Mouse (Mus musculus): Measurements from ENCODE around the gene Psors1c2. TPM values are rescaled to one million over a fixed set of nuclear protein-coding genes. Genes with fewer than 3 reads are reported as not detected.

Gene Psors1c2
- 1.3 and 2.0 TPM in 2 replicates for polyA plus RNA-seq (2015; fragmentation: Nextera tagmentation; extraction: Ambion mirVana)

DNA sequence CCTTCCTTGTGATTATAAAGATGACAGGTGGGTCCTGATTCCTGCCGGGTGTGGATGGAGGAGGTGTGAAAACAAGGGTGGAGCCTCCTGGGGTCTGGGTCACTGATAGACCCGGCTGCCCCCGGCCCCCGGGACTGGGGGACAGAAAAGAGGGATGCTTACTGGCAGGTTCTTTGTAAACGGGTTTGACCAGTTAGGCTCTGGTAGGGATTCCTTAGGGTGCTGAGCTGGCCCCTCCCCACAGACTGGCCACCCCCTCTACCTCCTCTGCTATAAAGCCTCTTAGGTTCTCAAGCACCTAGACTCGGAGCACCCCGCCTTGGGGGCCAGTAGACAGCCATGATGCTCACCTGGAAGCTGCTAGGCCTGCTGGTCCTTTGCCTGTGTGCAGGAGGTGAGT, at the start of gene Psors1c2:
TSS of gene Psors1c2 (plus strand) at position 301 of the 400 bp plus-strand sequence.
- ATAC-seq (ENCODE audit: insufficient read depth, low FRiP score), result no peak
- H3K27me3 ChIP-seq (ENCODE audit: control insufficient read depth, insufficient read depth, low read length), result no peaks in the 10 kb centered on the region
- H3K27ac ChIP-seq (ENCODE audit: low read length), result no peak within 1 kb of the TSS
- no peaks in the 10 kb centered on the region for H3K4me1 ChIP-seq (ENCODE audit: control insufficient read depth, insufficient read depth, low read length)
- no peak within 1 kb of the TSS for H3K4me3 ChIP-seq (replicated peaks; ENCODE audit: low read length)
- WGBS, result 25% methylated on average over 7 of the region's 7 CpGs
- peaks cover 3% of the 10 kb centered on the region; the same call in 1 of the 2 replicates for H3K36me3 ChIP-seq (ENCODE audit: control insufficient read depth, insufficient read depth, low read length)
- H3K9me3 ChIP-seq (replicated peaks; ENCODE audit: control insufficient read depth, low read length), result no peaks in the 10 kb centered on the region
- no peak within 1 kb of the TSS for H3K9ac ChIP-seq (ENCODE audit: low read length)
- no peak within 1 kb of the TSS for H3K4me2 ChIP-seq (ENCODE audit: low read depth, low read length)

DNA sequence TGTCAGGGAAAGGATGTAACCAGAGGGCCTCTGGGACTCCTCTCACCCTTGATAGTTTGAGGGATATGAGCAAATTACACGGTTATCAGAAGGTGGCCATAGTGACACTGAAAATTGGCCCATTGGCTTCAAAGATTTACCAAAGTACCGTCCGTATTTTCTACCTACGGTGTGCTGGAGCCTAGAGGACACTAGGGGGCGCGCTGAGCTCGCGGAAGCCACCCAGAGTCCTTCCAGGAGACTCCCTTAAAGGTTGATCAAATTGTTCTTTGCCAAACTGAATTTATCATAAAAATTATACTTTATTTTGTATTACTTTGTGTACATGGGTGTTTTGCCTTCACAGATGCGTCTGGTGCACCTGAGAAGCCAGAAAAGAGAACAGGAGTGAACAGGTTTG, 48.9 kb upstream of the Psors1c2 start:
- no peak for ATAC-seq (ENCODE audit: insufficient read depth, low FRiP score)
- no peaks in the 10 kb centered on the region for H3K27me3 ChIP-seq (ENCODE audit: control insufficient read depth, insufficient read depth, low read length)
- no peak overlapping the region for H3K4me3 ChIP-seq (replicated peaks; ENCODE audit: low read length)
- H3K9me3 ChIP-seq (replicated peaks; ENCODE audit: control insufficient read depth, low read length), result no peaks in the 10 kb centered on the region
- H3K27ac ChIP-seq (ENCODE audit: low read length), result no peak overlapping the region
- no peaks in the 10 kb centered on the region for H3K36me3 ChIP-seq (ENCODE audit: control insufficient read depth, insufficient read depth, low read length)
- 2% methylated on average over 9 of the region's 9 CpGs for WGBS
- no peaks in the 10 kb centered on the region for H3K4me1 ChIP-seq (ENCODE audit: control insufficient read depth, insufficient read depth, low read length)
- H3K4me2 ChIP-seq (ENCODE audit: low read depth, low read length), result no peak overlapping the region
- H3K9ac ChIP-seq (ENCODE audit: low read length), result no peak overlapping the region

DNA sequence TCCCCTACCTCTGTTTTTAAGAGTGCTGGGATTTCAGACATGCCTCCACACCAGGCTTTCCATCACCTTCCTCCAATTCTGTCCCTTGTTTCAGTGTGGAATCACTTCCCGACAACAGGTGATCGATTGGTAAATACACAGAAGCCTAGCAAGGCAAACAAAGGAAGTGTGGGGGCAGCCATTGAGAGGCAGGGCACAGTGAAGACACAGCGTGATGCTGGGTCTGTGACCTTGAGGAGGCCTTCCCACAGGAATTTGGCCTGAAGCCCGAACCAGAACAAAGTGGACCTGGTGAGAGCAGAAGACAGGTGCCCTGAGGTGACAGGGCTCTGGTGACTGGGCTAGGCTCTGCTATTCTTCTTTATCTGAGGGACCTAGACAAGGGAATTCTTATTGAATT, 47.3 kb upstream of the Psors1c2 start:
- no peaks in the 10 kb centered on the region for H3K9me3 ChIP-seq (replicated peaks; ENCODE audit: control insufficient read depth, low read length)
- no peak overlapping the region for H3K4me3 ChIP-seq (replicated peaks; ENCODE audit: low read length)
- no peak for ATAC-seq (ENCODE audit: insufficient read depth, low FRiP score)
- no peaks in the 10 kb centered on the region for H3K27me3 ChIP-seq (ENCODE audit: control insufficient read depth, insufficient read depth, low read length)
- H3K27ac ChIP-seq (ENCODE audit: low read length), result no peak overlapping the region
- WGBS, result 19% methylated on average over 4 of the region's 4 CpGs
- no peak overlapping the region for H3K9ac ChIP-seq (ENCODE audit: low read length)
- H3K4me1 ChIP-seq (ENCODE audit: control insufficient read depth, insufficient read depth, low read length), result no peaks in the 10 kb centered on the region
- no peak overlapping the region for H3K4me2 ChIP-seq (ENCODE audit: low read depth, low read length)
- no peaks in the 10 kb centered on the region for H3K36me3 ChIP-seq (ENCODE audit: control insufficient read depth, insufficient read depth, low read length)

DNA sequence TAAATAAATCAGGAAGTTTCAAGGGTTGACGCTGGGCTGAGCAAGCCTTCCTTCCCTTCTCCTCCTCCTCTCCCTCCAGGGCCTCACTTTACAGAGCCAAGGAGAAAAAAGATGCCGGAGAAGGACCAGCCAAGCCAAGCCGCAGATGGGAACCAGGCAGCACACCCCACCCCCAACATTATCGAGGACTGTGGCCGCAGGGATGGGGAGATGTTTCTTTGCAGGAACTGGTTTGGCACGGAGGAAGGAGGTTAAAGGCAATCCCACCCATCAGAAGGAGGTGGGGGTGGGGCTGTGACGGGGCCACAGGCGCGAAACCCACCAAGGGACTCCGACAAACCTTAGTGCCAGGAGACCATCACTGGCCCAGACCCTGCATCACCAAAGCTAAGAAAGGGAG, 46.3 kb upstream of the Psors1c2 start:
- H3K27me3 ChIP-seq (ENCODE audit: control insufficient read depth, insufficient read depth, low read length), result no peaks in the 10 kb centered on the region
- no peak overlapping the region for H3K4me2 ChIP-seq (ENCODE audit: low read depth, low read length)
- no peak for ATAC-seq (ENCODE audit: insufficient read depth, low FRiP score)
- H3K27ac ChIP-seq (ENCODE audit: low read length), result no peak overlapping the region
- peak overlapping the region; percentile 39; the same call in 1 of the 2 replicates for H3K9ac ChIP-seq (ENCODE audit: low read length)
- H3K4me1 ChIP-seq (ENCODE audit: control insufficient read depth, insufficient read depth, low read length), result no peaks in the 10 kb centered on the region
- WGBS, result 36% methylated on average over 10 of the region's 10 CpGs
- no peaks in the 10 kb centered on the region for H3K36me3 ChIP-seq (ENCODE audit: control insufficient read depth, insufficient read depth, low read length)
- no peak overlapping the region for H3K4me3 ChIP-seq (replicated peaks; ENCODE audit: low read length)
- no peaks in the 10 kb centered on the region for H3K9me3 ChIP-seq (replicated peaks; ENCODE audit: control insufficient read depth, low read length)

DNA sequence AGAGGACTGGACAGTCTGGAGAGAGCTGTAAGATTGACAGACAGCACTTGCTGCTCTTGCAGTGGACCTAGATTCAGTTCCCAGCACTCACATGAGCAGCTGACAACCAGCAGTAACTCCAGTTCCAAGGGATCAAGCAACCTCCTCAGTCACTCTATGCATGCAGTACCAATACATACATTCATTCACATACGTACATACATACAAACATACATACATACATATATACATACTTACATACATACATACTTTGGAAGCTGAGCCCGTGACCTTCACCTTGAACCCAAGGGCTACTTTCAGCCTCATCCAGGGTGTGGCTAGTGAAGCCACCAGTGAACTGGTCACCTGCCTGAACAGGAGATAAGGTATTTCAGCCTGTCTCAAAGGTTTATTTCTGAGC, 45.0 kb upstream of the Psors1c2 start:
- ATAC-seq (ENCODE audit: insufficient read depth, low FRiP score), result no peak
- no peaks in the 10 kb centered on the region for H3K27me3 ChIP-seq (ENCODE audit: control insufficient read depth, insufficient read depth, low read length)
- no peak overlapping the region for H3K27ac ChIP-seq (ENCODE audit: low read length)
- H3K4me3 ChIP-seq (replicated peaks; ENCODE audit: low read length), result no peak overlapping the region
- H3K4me2 ChIP-seq (ENCODE audit: low read depth, low read length), result no peak overlapping the region
- H3K4me1 ChIP-seq (ENCODE audit: control insufficient read depth, insufficient read depth, low read length), result no peaks in the 10 kb centered on the region
- WGBS, result 93% methylated on average over 2 of the region's 2 CpGs
- H3K36me3 ChIP-seq (ENCODE audit: control insufficient read depth, insufficient read depth, low read length), result no peaks in the 10 kb centered on the region
- H3K9me3 ChIP-seq (replicated peaks; ENCODE audit: control insufficient read depth, low read length), result no peaks in the 10 kb centered on the region
- no peak overlapping the region for H3K9ac ChIP-seq (ENCODE audit: low read length)

DNA sequence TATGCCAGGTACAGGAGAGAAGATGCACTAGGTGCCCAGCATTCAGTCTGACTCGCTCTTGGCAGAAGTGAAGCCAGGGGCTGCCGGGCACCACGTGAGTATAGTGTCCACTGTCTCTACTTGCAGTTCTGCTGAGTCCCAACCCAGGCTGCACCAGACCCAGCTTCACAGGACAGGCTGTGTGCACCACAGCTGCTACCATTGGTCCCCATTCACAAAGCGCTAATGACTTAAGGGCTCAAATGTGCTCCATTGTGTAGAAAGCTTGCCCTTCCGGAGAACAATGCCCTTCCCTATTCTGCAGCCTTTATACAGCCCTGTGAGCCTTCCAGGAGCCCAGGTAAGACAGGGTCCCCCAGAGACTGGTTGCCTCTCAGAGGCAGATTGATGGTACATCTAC, 42.7 kb upstream of the Psors1c2 start:
- Histone ChIP-seq H3K9ac (ENCODE audit: low read length) (no peak overlapping the region), H3K27ac (ENCODE audit: low read length) (no peak overlapping the region), H3K4me2 (ENCODE audit: low read depth, low read length) (no peak overlapping the region), H3K4me1 (ENCODE audit: control insufficient read depth, insufficient read depth, low read length) (no peaks in the 10 kb centered on the region), H3K4me3 (replicated peaks; ENCODE audit: low read length) (no peak overlapping the region), H3K27me3 (ENCODE audit: control insufficient read depth, insufficient read depth, low read length) (no peaks in the 10 kb centered on the region), H3K9me3 (replicated peaks; ENCODE audit: control insufficient read depth, low read length) (no peaks in the 10 kb centered on the region), H3K36me3 (ENCODE audit: control insufficient read depth, insufficient read depth, low read length) (no peaks in the 10 kb centered on the region)
- no peak for ATAC-seq (ENCODE audit: insufficient read depth, low FRiP score)
- 73% methylated on average over 5 of the region's 5 CpGs for WGBS

DNA sequence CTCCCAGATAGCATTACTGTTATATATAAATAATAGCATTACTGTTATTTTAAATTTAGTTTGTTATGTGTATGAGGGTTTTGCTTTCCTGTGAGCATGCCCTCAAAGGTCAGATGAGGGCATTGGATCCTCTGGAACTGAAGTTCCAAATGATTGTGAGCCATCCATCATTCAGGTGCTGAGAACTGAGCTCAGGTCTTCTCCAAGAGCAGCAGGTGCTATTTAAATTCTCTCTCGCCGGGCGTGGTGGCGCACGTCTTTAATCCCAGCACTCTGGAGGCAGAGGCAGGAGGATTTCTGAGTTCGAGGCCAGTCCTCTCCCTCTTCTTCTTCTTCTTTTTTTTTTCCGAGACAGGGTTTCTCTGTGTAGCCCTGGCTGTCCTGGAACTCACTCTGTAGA, 35.9 kb upstream of the Psors1c2 start:
- no peak overlapping the region for H3K27ac ChIP-seq (ENCODE audit: low read length)
- no peak overlapping the region for H3K9ac ChIP-seq (ENCODE audit: low read length)
- 91% methylated on average over 7 of the region's 7 CpGs for WGBS
- no peaks in the 10 kb centered on the region for H3K27me3 ChIP-seq (ENCODE audit: control insufficient read depth, insufficient read depth, low read length)
- no peak overlapping the region for H3K4me3 ChIP-seq (replicated peaks; ENCODE audit: low read length)
- ATAC-seq (ENCODE audit: insufficient read depth, low FRiP score), result no peak
- no peaks in the 10 kb centered on the region for H3K36me3 ChIP-seq (ENCODE audit: control insufficient read depth, insufficient read depth, low read length)
- no peaks in the 10 kb centered on the region for H3K9me3 ChIP-seq (replicated peaks; ENCODE audit: control insufficient read depth, low read length)
- H3K4me1 ChIP-seq (ENCODE audit: control insufficient read depth, insufficient read depth, low read length), result no peaks in the 10 kb centered on the region
- no peak overlapping the region for H3K4me2 ChIP-seq (ENCODE audit: low read depth, low read length)

DNA sequence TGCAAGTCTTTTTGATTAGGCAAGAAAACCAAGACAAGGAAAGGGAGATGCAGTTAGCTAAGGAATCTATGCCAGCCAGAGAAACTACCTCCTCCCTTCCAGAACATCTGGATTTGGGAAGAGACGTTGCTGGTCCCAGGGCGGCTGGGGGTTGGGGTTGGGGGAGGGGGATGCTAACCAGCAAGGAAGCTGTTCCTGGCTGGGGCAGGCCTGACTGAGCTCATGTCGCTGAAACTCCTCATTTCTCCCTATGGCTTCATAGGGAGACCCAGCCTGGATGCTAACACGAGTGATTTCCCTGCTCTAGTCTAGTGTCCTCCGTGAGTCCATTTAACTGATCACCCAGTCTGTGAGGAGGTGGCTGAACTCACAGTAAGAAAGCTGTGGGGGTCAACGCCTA, 30.8 kb upstream of the Psors1c2 start:
- no peak for ATAC-seq (ENCODE audit: insufficient read depth, low FRiP score)
- peaks cover 11% of the 10 kb centered on the region; the same call in 1 of the 2 replicates for H3K27me3 ChIP-seq (ENCODE audit: control insufficient read depth, insufficient read depth, low read length)
- no peak overlapping the region for H3K27ac ChIP-seq (ENCODE audit: low read length)
- H3K36me3 ChIP-seq (ENCODE audit: control insufficient read depth, insufficient read depth, low read length), result no peaks in the 10 kb centered on the region
- H3K4me2 ChIP-seq (ENCODE audit: low read depth, low read length), result no peak overlapping the region
- H3K4me3 ChIP-seq (replicated peaks; ENCODE audit: low read length), result no peak overlapping the region
- WGBS, result 21% methylated on average over 6 of the region's 6 CpGs
- H3K9ac ChIP-seq (ENCODE audit: low read length), result no peak overlapping the region
- H3K9me3 ChIP-seq (replicated peaks; ENCODE audit: control insufficient read depth, low read length), result no peaks in the 10 kb centered on the region
- H3K4me1 ChIP-seq (ENCODE audit: control insufficient read depth, insufficient read depth, low read length), result no peaks in the 10 kb centered on the region

DNA sequence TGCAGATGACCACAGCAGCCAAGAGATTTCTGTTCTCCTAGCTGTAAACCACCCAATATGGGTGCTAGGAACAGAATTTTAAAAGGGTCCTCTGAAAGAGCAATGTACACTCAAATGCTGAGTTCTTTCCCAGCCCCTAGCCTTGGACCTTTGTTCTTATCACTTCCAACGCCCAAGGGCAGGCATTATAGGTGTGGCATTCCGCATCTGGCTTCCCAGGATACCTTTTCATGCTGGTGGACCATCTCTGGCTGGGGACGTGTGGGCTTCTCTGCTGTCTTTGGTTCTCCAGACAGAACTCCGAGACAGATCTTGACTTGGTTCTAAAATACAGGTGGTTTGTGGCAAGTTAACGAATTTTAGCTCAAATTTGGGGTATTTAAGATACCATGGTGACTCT, 30.2 kb upstream of the Psors1c2 start:
- H3K4me3 ChIP-seq (replicated peaks; ENCODE audit: low read length), result no peak overlapping the region
- no peak overlapping the region for H3K4me2 ChIP-seq (ENCODE audit: low read depth, low read length)
- no peak overlapping the region for H3K27ac ChIP-seq (ENCODE audit: low read length)
- no peak for ATAC-seq (ENCODE audit: insufficient read depth, low FRiP score)
- no peak overlapping the region for H3K9ac ChIP-seq (ENCODE audit: low read length)
- H3K9me3 ChIP-seq (replicated peaks; ENCODE audit: control insufficient read depth, low read length), result no peaks in the 10 kb centered on the region
- H3K36me3 ChIP-seq (ENCODE audit: control insufficient read depth, insufficient read depth, low read length), result no peaks in the 10 kb centered on the region
- H3K4me1 ChIP-seq (ENCODE audit: control insufficient read depth, insufficient read depth, low read length), result no peaks in the 10 kb centered on the region
- H3K27me3 ChIP-seq (ENCODE audit: control insufficient read depth, insufficient read depth, low read length), result peaks cover 11% of the 10 kb centered on the region; the same call in 1 of the 2 replicates
- 51% methylated on average over 5 of the region's 5 CpGs for WGBS

DNA sequence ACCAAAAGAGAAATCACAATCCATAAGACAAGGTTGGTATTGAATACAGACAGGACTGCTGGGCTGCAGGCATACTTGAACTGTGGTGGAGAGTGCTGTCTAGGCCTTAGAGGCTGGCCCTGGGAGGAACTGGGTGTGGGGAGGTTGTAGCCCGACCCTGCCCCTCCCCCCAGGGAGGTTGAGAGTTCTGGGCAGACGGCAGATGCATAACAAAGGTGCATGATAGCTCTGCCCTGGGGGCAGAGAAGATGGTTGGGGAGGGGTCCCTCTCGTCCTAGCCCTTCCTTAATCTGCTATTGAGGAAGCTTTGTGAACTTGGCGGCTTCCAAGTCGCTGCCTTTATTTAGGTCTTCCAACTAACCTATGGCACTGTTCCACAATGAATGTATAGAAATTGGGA, 29.2 kb upstream of the Psors1c2 start:
- WGBS, result 33% methylated on average over 5 of the region's 5 CpGs
- no peak for ATAC-seq (ENCODE audit: insufficient read depth, low FRiP score)

More for the DNA sequence above, 29.2 kb upstream of the Psors1c2 start:
- Histone ChIP-seq H3K9me3 (replicated peaks; ENCODE audit: control insufficient read depth, low read length) (no peaks in the 10 kb centered on the region), H3K9ac (ENCODE audit: low read length) (no peak overlapping the region), H3K27ac (ENCODE audit: low read length) (no peak overlapping the region), H3K4me2 (ENCODE audit: low read depth, low read length) (no peak overlapping the region), H3K27me3 (ENCODE audit: control insufficient read depth, insufficient read depth, low read length) (peaks cover 11% of the 10 kb centered on the region; the same call in 1 of the 2 replicates), H3K4me3 (replicated peaks; ENCODE audit: low read length) (no peak overlapping the region), H3K4me1 (ENCODE audit: control insufficient read depth, insufficient read depth, low read length) (no peaks in the 10 kb centered on the region), H3K36me3 (ENCODE audit: control insufficient read depth, insufficient read depth, low read length) (no peaks in the 10 kb centered on the region)

Data from stomach, embryonic 16.5 days (tissue).